Mouse (Mus musculus) kidney, adult 10 weeks (tissue): ENCODE measurements around the gene Ccdc47. TPM values are rescaled to one million over a fixed set of nuclear protein-coding genes. Genes with fewer than 3 reads are reported as not detected.

Experiments used
- polyA plus RNA-seq: library from polyadenylated mRNA; stranded (reverse); fragments of 350-450 nt; fragmentation: Illumina TruSeq; extraction: RNeasy Lipid Tissue Mini Kit (QIAGEN cat#74804); gene quantifications from one replicate; pipeline ENCODE4 v1.2.3, GENCODE M21; 2014; ENCODE audit warnings: low read depth, low replicate concordance

Gene Ccdc47
- polyA plus RNA-seq: 171 TPM

GRCm38 (mm10) chr11:106215927-106216729, at the start of gene Ccdc47:
Gene Ccdc47 (minus strand): TSS chr11:106216344.

GRCm38 (mm10) chr11:106255685-106256451, 39.7 kb upstream of the Ccdc47 start, which contains the start of the genes Ftsj3 and Psmc5:
Gene Ftsj3 (minus strand): TSS chr11:106256079.
Gene Psmc5 (plus strand): TSS chr11:106256154.

GRCm38 (mm10) chr11:106216730-106217490, 766 bp upstream of the Ccdc47 start, which contains the start of gene Ddx42:
Gene Ddx42 (plus strand): TSS chr11:106216926.

GRCm38 (mm10) chr11:106202123-106202465, 14.1 kb downstream of the Ccdc47 start, which contains the start of gene Strada:
Gene Strada (minus strand): TSS chr11:106202168.

GRCm38 (mm10) chr11:106160841-106161721, 55.1 kb downstream of the Ccdc47 start, which contains the start of the genes Gm10840 and Limd2:
Gene Gm10840 (plus strand): TSS chr11:106160850.
Gene Limd2 (minus strand): TSS chr11:106160860.

Other genes starting within 250 kb of the Ccdc47 start
- gene Ace, start 248.4 kb downstream of the Ccdc47 start, polyA plus RNA-seq: 50.4 TPM
- not detected for gene Ace3, start 221.7 kb downstream of the Ccdc47 start, polyA plus RNA-seq
- not detected for gene Kcnh6, start 208.2 kb downstream of the Ccdc47 start, polyA plus RNA-seq
- 26.0 TPM for gene Dcaf7, start 179.5 kb downstream of the Ccdc47 start, polyA plus RNA-seq
- gene Taco1, start 150.3 kb downstream of the Ccdc47 start, polyA plus RNA-seq: 13.6 TPM
- 8.2 TPM for gene Map3k3, start 131.7 kb downstream of the Ccdc47 start, polyA plus RNA-seq
- not detected for gene Gm10840, start 55.5 kb downstream of the Ccdc47 start, polyA plus RNA-seq
- 2.9 TPM for gene Limd2, start 55.5 kb downstream of the Ccdc47 start, polyA plus RNA-seq
- gene Strada, start 14.2 kb downstream of the Ccdc47 start, polyA plus RNA-seq: 9.5 TPM
- 35.0 TPM for gene Ddx42, start 582 bp upstream of the Ccdc47 start, polyA plus RNA-seq
- gene Ftsj3, start 39.7 kb upstream of the Ccdc47 start, polyA plus RNA-seq: 14.3 TPM
- 30.8 TPM for gene Psmc5, start 39.8 kb upstream of the Ccdc47 start, polyA plus RNA-seq
- gene Smarcd2, start 56.6 kb upstream of the Ccdc47 start, polyA plus RNA-seq: 5.1 TPM
- not detected for gene Tcam1, start 60.3 kb upstream of the Ccdc47 start, polyA plus RNA-seq
- gene Gh, start 85.5 kb upstream of the Ccdc47 start, polyA plus RNA-seq: not detected
- gene Cd79b, start 98.4 kb upstream of the Ccdc47 start, polyA plus RNA-seq: 0.53 TPM
- gene Scn4a, start 136.9 kb upstream of the Ccdc47 start, polyA plus RNA-seq: not detected
- gene Prr29, start 149.1 kb upstream of the Ccdc47 start, polyA plus RNA-seq: not detected
- gene Icam2, start 171.7 kb upstream of the Ccdc47 start, polyA plus RNA-seq: 1.4 TPM